Mouse (Mus musculus): Measurements from ENCODE around the gene Hist1h2ap. TPM values are rescaled to one million over a fixed set of nuclear protein-coding genes. Genes with fewer than 3 reads are reported as not detected.
A peak's percentile ranks its signal among the peaks of the same experiment; 100 is the strongest.
"Not testable (repeated sequence)": the region's sequence is repeated elsewhere in the genome, so short reads cannot be mapped to it uniquely, and the experiment has no call there.

Gene Hist1h2ap
- total RNA-seq (2014; rRNA removed): 37.4 and 51.8 TPM in 2 replicates
- 6.3 and 14.0 TPM in 2 replicates for polyA plus RNA-seq (2012; rRNA removed)

- WGBS: no CpG with 5 or more reads among the region's 24 CpGs
- not testable (repeated sequence) for H3K79me2 ChIP-seq (ENCODE audit: control insufficient read depth, insufficient read depth, low read length); DNase-seq (ENCODE audit: extremely low read depth, low read depth, low spot score); H3K4me3 ChIP-seq (ENCODE audit: insufficient read depth, low read depth, low read length); H3K36me3 ChIP-seq (ENCODE audit: control insufficient read depth, insufficient read depth, low read length); H3K27ac ChIP-seq (replicated peaks; ENCODE audit: insufficient read depth, low read depth, low read length); H3K9ac ChIP-seq (ENCODE audit: low read depth, low read length); H3K27me3 ChIP-seq (ENCODE audit: control insufficient read depth, insufficient read depth, low read length); H3K4me1 ChIP-seq (ENCODE audit: control insufficient read depth, insufficient read depth, low read length)
Measured at GRCm38 (mm10) chr13:21833461-21833860, at the start of gene Hist1h2ap, which contains the start of gene Hist1h2br. TSS of gene Hist1h2ap (minus strand) at chr13:21833507. TSS of gene Hist1h2br (plus strand) at chr13:21833743.

- TF ChIP-seq POLR2A (IDR thresholded peaks at IDR 0.05; ENCODE audit: extremely low read depth, insufficient read depth, low read length) (no peak), CTCF (IDR thresholded peaks at IDR 0.05; ENCODE audit: low read depth, low read length) (no peak)
- DNase-seq (ENCODE audit: extremely low read depth, low read depth, low spot score): peak; percentile 61
- peak overlapping the region; percentile 25 for H3K4me3 ChIP-seq (ENCODE audit: insufficient read depth, low read depth, low read length)
- no peaks in the 10 kb centered on the region for H3K36me3 ChIP-seq (ENCODE audit: control insufficient read depth, insufficient read depth, low read length)
- H3K27me3 ChIP-seq (ENCODE audit: control insufficient read depth, insufficient read depth, low read length): no peaks in the 10 kb centered on the region
- H3K9ac ChIP-seq (ENCODE audit: low read depth, low read length): no peak overlapping the region
- WGBS: 3% methylated on average over 13 of the region's 13 CpGs
- H3K4me1 ChIP-seq (ENCODE audit: control insufficient read depth, insufficient read depth, low read length): peaks cover 2% of the 10 kb centered on the region; the same call in 1 of the 2 replicates
- H3K27ac ChIP-seq (replicated peaks; ENCODE audit: insufficient read depth, low read depth, low read length): no peak overlapping the region
- H3K79me2 ChIP-seq (ENCODE audit: control insufficient read depth, insufficient read depth, low read length): no peaks in the 10 kb centered on the region
Measured at GRCm38 (mm10) chr13:21882760-21883405, 49.6 kb upstream of the Hist1h2ap start.

GRCm38 (mm10) chr13:21881878-21882669, 48.8 kb upstream of the Hist1h2ap start:
- Histone ChIP-seq H3K4me1 (ENCODE audit: control insufficient read depth, insufficient read depth, low read length) (peaks cover 2% of the 10 kb centered on the region; the same call in 1 of the 2 replicates), H3K79me2 (ENCODE audit: control insufficient read depth, insufficient read depth, low read length) (no peaks in the 10 kb centered on the region), H3K9ac (ENCODE audit: low read depth, low read length) (0 out of 2 replicates have a peak overlapping the region, but pooled peaks have one; percentile 54), H3K36me3 (ENCODE audit: control insufficient read depth, insufficient read depth, low read length) (no peaks in the 10 kb centered on the region), H3K27ac (replicated peaks; ENCODE audit: insufficient read depth, low read depth, low read length) (no peak overlapping the region), H3K27me3 (ENCODE audit: control insufficient read depth, insufficient read depth, low read length) (no peaks in the 10 kb centered on the region), H3K4me3 (ENCODE audit: insufficient read depth, low read depth, low read length) (peak overlapping the region; percentile 63)
- no peak for TF ChIP-seq CTCF (IDR thresholded peaks at IDR 0.05; ENCODE audit: low read depth, low read length)
- no peak for TF ChIP-seq POLR2A (IDR thresholded peaks at IDR 0.05; ENCODE audit: extremely low read depth, insufficient read depth, low read length)
- peak; percentile 78 for DNase-seq (ENCODE audit: extremely low read depth, low read depth, low spot score)
- 8% methylated on average over 27 of the region's 27 CpGs for WGBS

- Histone ChIP-seq H3K79me2 (ENCODE audit: control insufficient read depth, insufficient read depth, low read length) (no peaks in the 10 kb centered on the region), H3K27ac (replicated peaks; ENCODE audit: insufficient read depth, low read depth, low read length) (no peak overlapping the region), H3K36me3 (ENCODE audit: control insufficient read depth, insufficient read depth, low read length) (no peaks in the 10 kb centered on the region), H3K27me3 (ENCODE audit: control insufficient read depth, insufficient read depth, low read length) (no peaks in the 10 kb centered on the region), H3K4me1 (ENCODE audit: control insufficient read depth, insufficient read depth, low read length) (peaks cover 2% of the 10 kb centered on the region; the same call in 1 of the 2 replicates), H3K4me3 (ENCODE audit: insufficient read depth, low read depth, low read length) (no peak overlapping the region), H3K9ac (ENCODE audit: low read depth, low read length) (no peak overlapping the region)
- TF ChIP-seq POLR2A (IDR thresholded peaks at IDR 0.05; ENCODE audit: extremely low read depth, insufficient read depth, low read length): no peak
- TF ChIP-seq CTCF (IDR thresholded peaks at IDR 0.05; ENCODE audit: low read depth, low read length): no peak
- DNase-seq (ENCODE audit: extremely low read depth, low read depth, low spot score): no peak
- WGBS: 87% methylated on average over 6 of the region's 6 CpGs
Measured at GRCm38 (mm10) chr13:21880735-21881134, 47.4 kb upstream of the Hist1h2ap start.

GRCm38 (mm10) chr13:21865503-21865902, 32.2 kb upstream of the Hist1h2ap start:
- not testable (repeated sequence) for H3K4me3 ChIP-seq (ENCODE audit: insufficient read depth, low read depth, low read length); DNase-seq (ENCODE audit: extremely low read depth, low read depth, low spot score); H3K27me3 ChIP-seq (ENCODE audit: control insufficient read depth, insufficient read depth, low read length); H3K79me2 ChIP-seq (ENCODE audit: control insufficient read depth, insufficient read depth, low read length); H3K4me1 ChIP-seq (ENCODE audit: control insufficient read depth, insufficient read depth, low read length); H3K9ac ChIP-seq (ENCODE audit: low read depth, low read length); H3K27ac ChIP-seq (replicated peaks; ENCODE audit: insufficient read depth, low read depth, low read length); H3K36me3 ChIP-seq (ENCODE audit: control insufficient read depth, insufficient read depth, low read length)
- WGBS: 71% methylated on average over 3 of the region's 3 CpGs

GRCm38 (mm10) chr13:21861608-21862007, 28.3 kb upstream of the Hist1h2ap start:
- no peak overlapping the region for H3K27ac ChIP-seq (replicated peaks; ENCODE audit: insufficient read depth, low read depth, low read length)
- H3K79me2 ChIP-seq (ENCODE audit: control insufficient read depth, insufficient read depth, low read length): no peaks in the 10 kb centered on the region
- no peak for DNase-seq (ENCODE audit: extremely low read depth, low read depth, low spot score)
- H3K4me3 ChIP-seq (ENCODE audit: insufficient read depth, low read depth, low read length): no peak overlapping the region
- H3K27me3 ChIP-seq (ENCODE audit: control insufficient read depth, insufficient read depth, low read length): no peaks in the 10 kb centered on the region
- no peaks in the 10 kb centered on the region for H3K4me1 ChIP-seq (ENCODE audit: control insufficient read depth, insufficient read depth, low read length)
- H3K9ac ChIP-seq (ENCODE audit: low read depth, low read length): no peak overlapping the region
- TF ChIP-seq CTCF (IDR thresholded peaks at IDR 0.05; ENCODE audit: low read depth, low read length) (no peak), POLR2A (IDR thresholded peaks at IDR 0.05; ENCODE audit: extremely low read depth, insufficient read depth, low read length) (no peak)
- no peaks in the 10 kb centered on the region for H3K36me3 ChIP-seq (ENCODE audit: control insufficient read depth, insufficient read depth, low read length)
- 38% methylated on average over 5 of the region's 5 CpGs for WGBS
